Mouse (Mus musculus) neural tube, embryonic 11.5 days (tissue): Measurements from ENCODE around the gene Ttc23l. TPM values are rescaled to one million over a fixed set of nuclear protein-coding genes. Genes with fewer than 3 reads are reported as not detected.
A peak's percentile ranks its signal among the peaks of the same experiment; 100 is the strongest.

Experiments used
- ATAC-seq: fragments of 200-750 bp; cut with Nextera tagmentation; 2 replicates; pipeline ENCODE4 v1.8.0; 2017; ENCODE audit warnings: moderate number of reproducible peaks, mild to moderate bottlenecking, moderate TSS enrichment, moderate library complexity; ENCODE audit not compliant: insufficient read depth, low FRiP score, low TSS enrichment
- DNase-seq: peaks from one replicate; pipeline ENCODE4 v3.0.0-alpha.2; 2015; ENCODE audit warnings: low spot score
- H3K27ac ChIP-seq: fragments of 300-500 bp; sonication (generic); 2 replicates; pipeline ENCODE4 v1.5.1; 2014; ENCODE audit warnings: low read depth, mild to moderate bottlenecking, low read length
- H3K27me3 ChIP-seq: fragments of 300-500 bp; sonication (generic); 2 replicates; pipeline ENCODE4 v1.6.1; 2014; ENCODE audit warnings: mild to moderate bottlenecking, low read length, mixed read lengths; ENCODE audit not compliant: control insufficient read depth, insufficient read depth
- H3K36me3 ChIP-seq: fragments of 300-500 bp; sonication (generic); 2 replicates; pipeline ENCODE4 v1.6.1; 2014; ENCODE audit warnings: mild to moderate bottlenecking, low read length, moderate library complexity, mixed read lengths; ENCODE audit not compliant: control insufficient read depth, insufficient read depth
- H3K4me1 ChIP-seq: fragments of 300-500 bp; sonication (generic); 2 replicates; pipeline ENCODE4 v1.6.1; 2014; ENCODE audit warnings: low read length, mixed read lengths; ENCODE audit not compliant: control insufficient read depth, insufficient read depth
- H3K4me2 ChIP-seq: fragments of 300-500 bp; sonication (generic); 2 replicates; pipeline ENCODE4 v1.6.1; 2014; ENCODE audit warnings: low read depth, mild to moderate bottlenecking, moderate library complexity
- H3K4me3 ChIP-seq: fragments of 300-500 bp; sonication (generic); 2 replicates; pipeline ENCODE4 v1.5.1; 2014; ENCODE audit warnings: low read depth, low read length
- H3K9ac ChIP-seq: fragments of 300-500 bp; sonication (generic); 2 replicates; pipeline ENCODE4 v1.6.1; 2014; ENCODE audit warnings: mild to moderate bottlenecking, low read length
- H3K9me3 ChIP-seq: fragments of 300-500 bp; sonication (generic); 2 replicates; pipeline ENCODE4 v1.6.1; 2016; ENCODE audit warnings: low read length; ENCODE audit not compliant: control insufficient read depth
- WGBS: fragments of 180-500 bp; shearing (Covaris S2); extraction: QIAGEN DNeasy Blood & Tissue Kit; methylation state at CpG from one replicate; pipeline ENCODE4 v1.1.7; 2014; 5-methylcytosine and 5-hydroxymethylcytosine counted together
- polyA plus RNA-seq: library from polyadenylated mRNA; unstranded; fragments of >200 nt; fragmentation: Nextera tagmentation; extraction: Ambion mirVana; gene quantifications from 2 replicates; pipeline ENCODE4 v1.2.1, GENCODE M21; 2014

The Ttc23l gene
- polyA plus RNA-seq, 1 experiment from 2014 or later = not detected

DNA sequence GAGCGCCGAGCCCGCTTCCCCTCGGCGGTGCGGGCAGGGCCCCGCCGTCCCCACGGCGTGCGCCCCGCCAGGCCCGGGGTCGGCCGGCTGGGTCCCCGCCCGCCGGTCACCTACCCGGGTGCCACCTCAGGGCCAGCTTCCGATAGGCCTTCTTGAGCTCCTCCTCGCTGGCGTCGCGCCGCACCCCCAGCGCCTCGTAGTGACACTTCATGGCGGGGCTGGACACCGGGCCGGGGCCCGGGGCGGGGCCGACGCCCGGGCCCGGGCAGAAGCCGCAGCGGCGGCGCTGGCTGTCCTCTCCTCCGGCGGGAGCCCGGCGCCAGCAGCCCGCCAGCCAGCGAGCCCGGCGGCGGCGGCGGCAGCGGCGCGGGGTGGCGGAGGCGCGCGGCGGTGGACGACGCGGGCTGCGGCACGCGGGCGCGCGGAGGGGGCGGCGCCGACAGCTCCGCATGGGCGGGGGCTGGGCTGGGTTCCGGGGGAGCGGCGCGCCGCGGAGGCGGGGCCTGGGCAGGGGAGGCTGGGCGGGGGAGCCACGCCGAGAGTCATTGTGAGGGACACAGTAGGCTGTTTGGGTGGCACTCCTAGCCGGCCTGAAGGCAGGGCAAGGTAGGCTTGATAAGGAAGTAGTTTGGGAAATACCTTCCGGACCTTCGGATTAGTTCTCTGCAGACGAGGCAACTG lies 88.2 kb downstream of the Ttc23l start, which contains the start of gene Dnajc21:
TSS of gene Dnajc21 (minus strand) at position 366 of the 681 bp plus-strand sequence.
- Histone ChIP-seq H3K4me2 (peak within 1 kb of the TSS; percentile 82), H3K9ac (peak within 1 kb of the TSS; percentile 88), H3K36me3 (peaks cover 3% of the 10 kb centered on the region), H3K9me3 (no peaks in the 10 kb centered on the region), H3K27me3 (no peaks in the 10 kb centered on the region), H3K4me1 (peaks cover 6% of the 10 kb centered on the region; the same call in 1 of the 2 replicates), H3K4me3 (peak within 1 kb of the TSS; percentile 81), H3K27ac (peak within 1 kb of the TSS; percentile 79)
- ATAC-seq (peak; percentile 93), DNase-seq (peak; percentile 87)
- under 1% methylated on average over 32 of the region's 87 CpGs for WGBS

DNA sequence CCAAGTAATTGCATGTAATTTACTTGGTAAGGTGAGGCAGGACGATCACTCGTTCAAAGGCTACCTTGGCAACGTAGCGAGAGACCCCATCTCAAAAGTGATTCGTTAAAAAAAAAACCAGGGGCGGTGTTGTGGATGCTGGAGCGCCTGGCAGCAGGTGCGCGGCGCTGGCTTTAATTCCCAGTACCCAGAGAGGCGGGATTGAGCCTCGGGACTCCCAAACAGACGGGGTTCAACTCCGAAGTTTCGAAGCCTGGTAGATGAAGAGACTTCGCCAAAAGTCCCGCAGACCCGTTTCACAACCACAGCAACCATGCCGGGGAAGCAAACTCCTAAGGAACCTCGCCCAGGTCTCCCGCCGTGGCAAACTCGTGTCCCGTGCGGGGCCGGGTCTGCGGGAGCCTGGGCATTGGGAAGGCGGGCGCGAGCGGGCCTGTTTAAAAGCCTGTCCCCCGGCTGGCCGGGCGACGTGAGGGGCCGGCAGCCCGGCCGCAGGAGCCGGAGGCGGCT lies 88.8 kb downstream of the Ttc23l start:
- Histone ChIP-seq H3K4me1 (peaks cover 6% of the 10 kb centered on the region; the same call in 1 of the 2 replicates), H3K4me2 (peak overlapping the region; percentile 82), H3K9me3 (no peaks in the 10 kb centered on the region), H3K4me3 (peak overlapping the region; percentile 81), H3K27ac (peak overlapping the region; percentile 79), H3K27me3 (no peaks in the 10 kb centered on the region), H3K36me3 (no peaks in the 10 kb centered on the region), H3K9ac (peak overlapping the region; percentile 88)
- no peak for DNase-seq
- ATAC-seq = peak; percentile 9; the same call in 1 of the 2 replicates
- WGBS = under 1% methylated on average over 38 of the region's 40 CpGs

DNA sequence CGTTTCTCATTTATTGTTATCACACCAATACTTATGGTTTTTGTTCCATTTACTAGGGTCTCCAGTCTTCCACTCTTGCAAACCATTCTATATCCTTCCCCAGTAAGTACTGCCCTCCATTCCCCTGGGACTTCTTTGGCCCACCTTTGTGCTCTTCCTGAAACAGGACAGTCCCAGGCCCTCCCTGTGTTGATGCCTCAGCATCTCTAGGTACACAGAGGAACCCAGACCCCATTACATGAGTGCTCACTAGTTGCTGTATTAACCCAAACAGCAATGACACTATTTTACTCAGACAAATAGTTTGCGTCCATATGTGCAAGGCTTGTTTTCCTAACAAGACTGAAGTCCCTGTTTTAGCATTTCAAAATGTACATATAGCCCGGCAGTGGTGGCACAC lies 89.7 kb downstream of the Ttc23l start:
- WGBS = 82% methylated on average over 3 of the region's 3 CpGs
- Histone ChIP-seq H3K9ac (no peak overlapping the region), H3K4me2 (no peak overlapping the region; the same call in 1 of the 2 replicates), H3K36me3 (no peaks in the 10 kb centered on the region), H3K27me3 (no peaks in the 10 kb centered on the region), H3K4me3 (no peak overlapping the region), H3K9me3 (no peaks in the 10 kb centered on the region), H3K27ac (no peak overlapping the region), H3K4me1 (peaks cover 6% of the 10 kb centered on the region; the same call in 1 of the 2 replicates)
- ATAC-seq (no peak), DNase-seq (no peak)

DNA sequence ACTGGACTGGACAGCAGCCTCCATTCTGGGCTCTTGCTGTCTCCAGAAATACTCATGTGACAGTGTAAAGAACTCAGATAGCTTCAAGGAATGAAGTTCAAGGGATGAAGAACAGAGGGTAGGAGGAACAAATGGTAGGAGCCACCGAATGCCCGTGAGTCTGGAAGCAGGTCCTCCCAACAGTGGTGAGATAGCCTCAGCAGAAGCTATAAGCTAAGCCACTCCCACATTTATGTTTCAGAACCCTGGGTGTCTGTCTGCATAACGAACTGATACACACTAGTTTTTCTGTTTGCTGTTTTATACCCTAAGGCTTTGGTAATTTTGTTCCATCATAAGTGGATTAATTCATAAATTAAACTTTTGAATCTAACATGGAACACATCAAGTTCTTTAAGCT lies 93.8 kb downstream of the Ttc23l start:
- H3K4me2 ChIP-seq = no peak overlapping the region
- H3K27me3 ChIP-seq = no peaks in the 10 kb centered on the region
- ATAC-seq (no peak), DNase-seq (no peak)
- peaks cover under 1% of the 10 kb centered on the region for H3K36me3 ChIP-seq
- 89% methylated on average over 3 of the region's 3 CpGs for WGBS
- H3K27ac ChIP-seq = no peak overlapping the region
- H3K4me1 ChIP-seq = peaks cover 6% of the 10 kb centered on the region; the same call in 1 of the 2 replicates
- H3K4me3 ChIP-seq = no peak overlapping the region
- H3K9ac ChIP-seq = no peak overlapping the region
- no peaks in the 10 kb centered on the region for H3K9me3 ChIP-seq

DNA sequence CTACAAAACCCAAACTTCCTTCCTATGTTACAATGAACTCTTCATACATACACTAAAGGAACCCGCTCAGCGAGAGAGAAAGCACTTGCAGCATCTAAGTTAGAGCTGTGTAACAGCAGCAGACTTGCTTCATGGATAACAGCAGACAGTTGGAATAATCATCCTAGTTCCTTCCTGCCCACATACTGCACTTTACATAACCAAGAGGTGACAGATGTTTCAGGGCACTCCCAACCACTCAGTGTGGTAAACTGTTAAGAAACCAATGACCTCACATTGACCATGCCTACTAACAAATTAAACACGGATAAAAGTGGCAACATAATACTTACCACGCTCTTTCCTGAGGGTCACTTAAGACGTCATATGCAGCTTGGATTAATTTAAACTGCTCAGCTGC lies 94.9 kb downstream of the Ttc23l start:
- Histone ChIP-seq H3K27me3 (no peaks in the 10 kb centered on the region), H3K9ac (no peak overlapping the region), H3K36me3 (peaks cover 6% of the 10 kb centered on the region), H3K4me1 (no peaks in the 10 kb centered on the region), H3K27ac (no peak overlapping the region), H3K9me3 (no peaks in the 10 kb centered on the region), H3K4me3 (no peak overlapping the region), H3K4me2 (no peak overlapping the region)
- 93% methylated on average over 5 of the region's 5 CpGs for WGBS
- ATAC-seq (no peak), DNase-seq (no peak)

DNA sequence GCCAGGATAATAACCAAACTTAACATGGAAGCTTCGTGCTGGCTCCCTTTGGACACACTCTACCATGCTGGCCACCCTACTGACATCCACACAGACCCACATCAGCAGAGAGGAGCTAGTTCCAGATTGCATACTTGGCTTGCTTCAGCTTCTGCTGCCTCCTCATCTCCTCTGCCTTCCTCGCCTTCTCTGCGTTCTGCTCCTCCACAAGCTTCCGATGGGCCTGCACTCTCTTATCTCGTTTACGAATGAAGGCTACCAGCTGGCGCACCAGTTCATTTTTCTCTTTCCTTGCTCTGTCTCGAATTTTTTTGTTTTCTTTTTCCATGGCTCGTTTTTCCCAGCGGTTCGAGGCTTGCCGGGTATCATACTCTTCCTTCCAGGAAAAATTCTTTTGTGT lies 97.5 kb downstream of the Ttc23l start:
- no peak for ATAC-seq
- H3K4me3 ChIP-seq = no peak overlapping the region
- H3K4me2 ChIP-seq = no peak overlapping the region
- peaks cover 6% of the 10 kb centered on the region for H3K36me3 ChIP-seq
- H3K27me3 ChIP-seq = no peaks in the 10 kb centered on the region
- no peaks in the 10 kb centered on the region for H3K4me1 ChIP-seq
- H3K9me3 ChIP-seq = no peaks in the 10 kb centered on the region
- H3K27ac ChIP-seq = no peak overlapping the region
- no peak for DNase-seq
- WGBS = 90% methylated on average over 12 of the region's 12 CpGs
- no peak overlapping the region for H3K9ac ChIP-seq

Other genes with a start within 250 kb of the Ttc23l start
- not detected in 2 replicates for gene Gm21973, start 233.3 kb downstream of the Ttc23l start, polyA plus RNA-seq
- not detected in 2 replicates for gene Agxt2, start 200.1 kb downstream of the Ttc23l start, polyA plus RNA-seq
- 16.5 and 19.5 TPM in 2 replicates for gene Dnajc21, start 88.2 kb downstream of the Ttc23l start, polyA plus RNA-seq
- gene Brix1, start 72.7 kb downstream of the Ttc23l start, polyA plus RNA-seq = 107 and 116 TPM in 2 replicates
- 23.6 and 28.7 TPM in 2 replicates for gene Rad1, start 72.7 kb downstream of the Ttc23l start, polyA plus RNA-seq
- 84.2 and 87.0 TPM in 2 replicates for gene Rai14, start 156.0 kb upstream of the Ttc23l start, polyA plus RNA-seq